Mouse (Mus musculus): ENCODE measurements at regions not wholly inside any gene's neighbourhood (a gene's known extent, or its start where the extent isn't known, plus 50 kb on each side); places are given as distances from the start of the nearest gene placed in this dataset.
A peak's percentile ranks its signal among the peaks of the same experiment; 100 is the strongest.

DNA sequence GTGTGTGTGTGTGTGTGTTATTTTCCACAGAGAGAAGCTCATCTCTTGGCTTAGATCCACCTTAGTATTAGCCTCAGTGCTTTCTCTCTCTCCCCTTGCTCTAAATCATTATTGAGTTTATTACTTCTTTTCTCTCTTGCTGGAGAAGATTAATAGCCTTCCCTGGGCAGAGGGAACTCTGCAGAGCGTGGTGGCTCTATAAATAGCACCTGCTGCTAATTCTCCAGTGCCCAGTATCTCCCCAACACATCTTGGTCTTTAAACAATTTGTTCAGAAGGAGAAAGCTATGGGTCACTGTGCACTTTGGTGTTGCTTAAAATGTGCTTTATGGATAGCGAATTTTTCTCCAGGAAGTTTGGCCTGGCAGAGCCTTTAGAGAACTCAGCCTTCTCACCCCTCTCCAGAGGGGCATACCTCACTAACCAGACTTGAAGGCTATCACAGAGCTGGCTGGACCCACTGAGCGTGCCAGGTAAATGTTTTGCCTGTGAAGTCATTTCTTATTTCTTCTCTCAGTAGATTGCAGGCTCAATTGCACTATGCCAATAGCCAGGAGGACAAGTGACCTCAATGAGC is 86.8 kb upstream of the Rab11fip2 start:
- DNase-seq: no peak

- DNase-seq: no peak
Measured at GRCm38 (mm10) chr19:60029720-60030119, 86.3 kb upstream of the Rab11fip2 start.

- peak; percentile 59 for DNase-seq
Measured at GRCm38 (mm10) chr19:60015614-60016300, 72.3 kb upstream of the Rab11fip2 start.

- DNase-seq: no peak
Measured at GRCm38 (mm10) chr19:59995557-59995956, 52.1 kb upstream of the Rab11fip2 start.

All from embryo, embryonic 11 days (tissue).